Mouse (Mus musculus) Patski (cell line): ENCODE results near the gene Mki67. TPM values are rescaled to one million over a fixed set of nuclear protein-coding genes. Genes with fewer than 3 reads are reported as not detected.
A peak's percentile ranks its signal among the peaks of the same experiment; 100 is the strongest.

Source experiments
- ATAC-seq: fragments of 100-300 bp; one replicate; pipeline ENCODE4 v1.8.0; 2021
- CTCF ChIA-PET: fragments of 350-600 bp; sonication (Branson Sonifier 250); formaldehyde crosslinking; loops from one replicate; lab custom pipeline; 2022; ENCODE audit warnings: inconsistent platforms; lab: Charles Lee
- POLR2A ChIA-PET: fragments of 350-600 bp; sonication (Branson Sonifier 250); formaldehyde crosslinking; loops from one replicate; lab custom pipeline; 2022; ENCODE audit warnings: antibody characterized with exemption, inconsistent platforms; lab: Charles Lee
- DNase-seq: peaks from one replicate; pipeline ENCODE4 v3.0.0-alpha.2; 2011; ENCODE audit warnings: low read depth, low spot score
- H3K27me3 ChIP-seq: fragments of 371-371 bp; one replicate; pipeline ENCODE4 v1.5.1; 2021
- CTCF ChIP-seq: fragments of 100-300 bp; IDR thresholded peaks from one replicate; pipeline ENCODE4 v1.5.1; 2021
- in situ Hi-C: fragments of 300-500 bp; cut with MboI; formaldehyde crosslinking; loops from 3 replicates; pipeline ENCODE4 v1.11.1; 2018; ENCODE audit warnings: low pct_unique_long_range_greater_than_20kb, mixed read lengths
- polyA plus RNA-seq: library from polyadenylated mRNA; unstranded; gene quantifications from one replicate; pipeline ENCODE4 v1.2.3, GENCODE M21; 2021

Mki67 gene
- polyA plus RNA-seq, 1 experiment from 2014 or later, result 39.6 TPM

DNA sequence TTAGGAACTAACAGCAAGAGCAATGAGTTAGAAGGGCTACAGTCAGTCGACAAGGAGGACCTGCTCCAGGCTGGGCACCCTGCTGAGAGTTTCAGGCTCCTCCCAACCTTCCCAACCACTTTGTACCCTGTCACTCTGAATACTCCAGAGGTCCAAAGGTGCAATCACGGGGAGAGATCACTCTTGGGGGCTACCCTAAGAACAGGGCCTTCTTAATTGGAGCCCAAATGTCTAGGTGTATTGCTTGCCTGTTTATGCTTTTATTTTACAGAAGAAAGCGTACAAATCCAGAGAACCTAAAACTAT is 20.4 kb upstream of the Mki67 start:
- CTCF ChIA-PET, result interaction anchor here (0.8 to 3.8 kb wide), 18 partner anchors 8 to 249 kb away, joined by 3 to 29 read pairs (median 7); partner anchors contain the start of gene Mki67
- POLR2A ChIA-PET, result interaction anchor here (2.0 kb wide), 1 partner anchor 56 kb away, joined by 4 read pairs; no protein-coding TSS in a partner anchor
- no peak for ATAC-seq
- DNase-seq, result no peak
- TF ChIP-seq CTCF, result no peak
- H3K27me3 ChIP-seq, result no peaks in the 10 kb centered on the region
- in situ Hi-C loops, result loop anchor here (5.0 kb wide), 2 partner anchors 54 to 199 kb away; partner anchors contain the start of gene Ptpre

DNA sequence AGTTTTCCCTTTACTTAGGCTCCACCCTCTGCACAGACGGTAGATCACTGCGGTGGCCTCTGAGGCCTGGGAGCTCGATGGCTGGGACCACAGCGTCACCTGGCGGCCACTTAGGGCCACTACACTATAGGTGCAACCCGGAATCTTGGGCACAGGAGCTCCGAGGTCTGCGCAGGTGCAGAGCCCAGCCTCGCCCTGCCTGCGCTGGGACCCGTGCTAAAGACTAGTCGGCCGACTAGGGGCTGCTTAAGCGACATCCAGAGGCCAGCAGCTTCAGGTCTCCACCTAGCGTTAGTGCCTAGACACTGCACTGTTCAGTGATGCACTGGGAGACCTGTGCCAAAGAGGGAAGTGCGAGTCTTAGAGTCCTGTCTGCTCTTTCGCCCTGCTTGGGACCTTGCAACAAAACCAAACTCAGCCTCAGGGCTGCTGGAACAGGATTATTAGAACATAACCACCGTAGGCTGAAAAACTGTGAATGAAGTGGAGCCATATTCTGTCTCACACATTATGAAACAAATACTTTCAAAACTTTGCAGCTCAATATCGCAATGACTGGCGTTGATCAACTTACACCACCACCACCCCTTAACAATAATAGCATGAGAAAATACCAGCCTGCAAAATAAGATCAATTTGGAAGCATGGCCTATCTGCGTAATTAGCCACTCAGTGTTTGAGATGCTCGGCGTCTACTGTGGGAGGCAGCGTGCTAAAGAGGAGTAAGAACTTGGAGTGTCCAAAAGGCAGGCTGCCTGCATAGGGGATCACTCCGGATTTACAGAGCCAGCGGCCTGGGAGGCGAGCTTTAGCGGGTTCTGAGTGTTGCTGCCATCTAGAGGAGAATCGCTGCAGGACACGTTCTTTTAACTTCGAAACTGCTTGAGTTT is 19.8 kb upstream of the Mki67 start:
- POLR2A ChIA-PET, result interaction anchor here (0.6 to 2.0 kb wide), 2 partner anchors 55 to 57 kb away, joined by 3 to 4 read pairs; no protein-coding TSS in a partner anchor
- TF ChIP-seq CTCF, result peak; percentile 99
- H3K27me3 ChIP-seq, result no peaks in the 10 kb centered on the region
- in situ Hi-C loops, result loop anchor here (5.0 kb wide), 2 partner anchors 54 to 199 kb away; partner anchors contain the start of gene Ptpre
- ATAC-seq (peak; percentile 96), DNase-seq (peak; percentile 39)
- CTCF ChIA-PET, result interaction anchor here (0.6 to 3.8 kb wide), 39 partner anchors 8 to 248 kb away, joined by 3 to 29 read pairs (median 5); partner anchors contain the start of genes Mki67 and Ptpre

DNA sequence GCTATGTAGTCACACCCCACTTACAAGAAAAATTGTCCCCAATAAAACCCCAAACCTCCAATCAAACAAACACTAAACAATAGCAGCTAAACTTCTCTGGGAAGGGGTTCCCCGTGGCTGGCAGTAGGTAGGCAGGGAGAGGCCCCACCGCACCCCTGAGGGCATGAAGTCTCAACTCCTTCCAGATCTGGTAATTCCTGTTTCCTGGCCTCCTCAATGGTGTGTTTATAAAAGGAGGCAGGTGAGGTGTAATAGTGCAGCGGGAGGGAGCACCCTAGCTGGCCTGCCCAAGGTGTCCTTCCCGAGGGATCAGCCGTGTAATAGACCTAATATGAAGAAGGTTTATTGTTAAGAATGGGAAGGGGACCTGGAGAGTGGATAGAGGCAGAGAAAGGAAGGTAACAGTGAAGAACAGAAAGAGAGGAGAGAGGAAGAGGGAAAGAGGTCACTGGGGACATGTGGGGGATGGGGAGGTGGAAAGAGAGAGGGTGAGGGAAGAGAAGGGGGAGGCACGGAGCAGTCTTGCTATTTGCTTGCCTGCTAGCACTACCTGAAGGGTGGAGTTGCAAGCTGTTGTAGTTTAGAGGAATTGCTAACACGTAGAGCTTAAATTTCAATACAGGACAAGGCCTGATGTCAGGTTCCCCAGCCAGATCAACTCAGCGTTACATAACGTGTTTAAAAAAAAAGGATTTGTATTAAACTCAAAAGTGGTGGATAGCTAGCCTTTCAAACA is 18.9 kb upstream of the Mki67 start:
- ATAC-seq (no peak), DNase-seq (no peak)
- in situ Hi-C loops, result loop anchor here (5.0 kb wide), 2 partner anchors 53 to 198 kb away; partner anchors contain the start of gene Ptpre
- no peaks in the 10 kb centered on the region for H3K27me3 ChIP-seq
- no peak for TF ChIP-seq CTCF
- POLR2A ChIA-PET, result interaction anchor here (0.6 to 2.0 kb wide), 3 partner anchors 15 to 56 kb away, joined by 3 to 4 read pairs (median 3); no protein-coding TSS in a partner anchor
- CTCF ChIA-PET, result interaction anchor here (1.0 to 3.8 kb wide), 36 partner anchors 8 to 247 kb away, joined by 3 to 29 read pairs (median 6); partner anchors contain the start of genes Mki67 and Ptpre

DNA sequence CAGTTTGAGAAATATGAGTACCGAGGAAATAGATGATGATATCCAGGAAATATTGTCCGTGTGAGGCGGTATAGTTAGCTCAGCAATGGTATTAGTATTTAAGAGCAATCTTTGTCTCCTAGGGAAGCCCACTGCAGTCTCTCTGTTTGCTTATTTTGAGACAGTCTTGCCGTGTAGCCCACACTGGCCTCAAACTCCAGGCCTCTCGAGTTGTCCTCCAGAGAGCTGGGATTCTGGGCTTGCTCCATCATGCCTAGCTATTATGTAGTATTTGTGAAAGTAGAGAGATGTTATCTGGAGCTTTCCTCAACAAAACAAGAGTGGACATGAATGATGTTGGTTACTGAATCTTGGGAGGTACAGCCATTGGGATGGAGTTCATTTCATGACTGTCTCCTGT is 18.2 kb upstream of the Mki67 start:
- ATAC-seq, result no peak
- no peaks in the 10 kb centered on the region for H3K27me3 ChIP-seq
- ChIA-PET CTCF (interaction anchor here (0.8 to 3.8 kb wide), 12 partner anchors 9 to 189 kb away, joined by 3 to 29 read pairs (median 5); no protein-coding TSS in a partner anchor), POLR2A (interaction anchor here (0.8 to 2.0 kb wide), 2 partner anchors 15 to 53 kb away, joined by 3 to 4 read pairs; no protein-coding TSS in a partner anchor)
- DNase-seq, result no peak
- in situ Hi-C loops, result no loop called here
- TF ChIP-seq CTCF, result no peak

DNA sequence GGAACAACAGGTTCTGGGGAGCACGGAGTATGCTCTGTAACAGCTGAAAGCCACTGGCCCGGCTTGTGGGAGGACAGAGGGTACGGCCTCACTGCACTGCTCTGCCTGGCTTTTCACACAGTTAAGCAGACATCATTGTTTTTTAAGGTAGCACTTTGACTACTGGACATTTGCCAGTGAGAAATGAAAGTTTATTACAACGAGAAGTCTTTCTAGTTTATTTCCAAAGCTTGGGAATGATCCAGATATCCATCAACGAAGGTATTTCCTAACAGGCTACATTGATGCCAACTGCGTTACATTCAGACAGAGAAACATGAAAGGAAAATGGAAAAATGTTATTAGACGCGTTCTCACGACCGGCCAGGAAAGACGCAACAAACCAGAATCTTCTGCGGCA is 11.9 kb upstream of the Mki67 start:
- no peak for DNase-seq
- CTCF ChIA-PET, result no interaction called here
- POLR2A ChIA-PET, result no interaction called here
- no peak for ATAC-seq
- TF ChIP-seq CTCF, result no peak
- in situ Hi-C loops, result no loop called here
- no peaks in the 10 kb centered on the region for H3K27me3 ChIP-seq

DNA sequence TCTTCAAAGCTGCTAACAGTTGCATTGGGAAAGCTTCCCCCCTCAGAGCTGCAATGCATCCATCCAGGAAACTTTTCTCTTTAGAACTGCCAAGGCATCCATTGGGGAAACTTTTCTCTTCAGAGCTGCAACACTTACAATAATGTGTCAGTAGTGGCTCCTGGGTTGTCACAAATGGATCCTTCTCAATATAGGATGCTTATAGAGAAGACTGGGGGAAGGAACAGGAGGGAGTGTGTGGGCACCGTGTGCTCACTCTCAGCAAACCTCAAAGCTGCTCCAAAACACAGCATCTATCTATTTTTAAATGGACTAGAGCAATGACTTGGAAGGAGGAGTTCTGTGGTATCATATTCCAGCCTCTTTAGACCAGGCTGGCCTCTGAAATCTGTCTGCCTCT is 10.5 kb upstream of the Mki67 start:
- no peak for ATAC-seq
- DNase-seq, result no peak
- in situ Hi-C loops, result no loop called here
- no peaks in the 10 kb centered on the region for H3K27me3 ChIP-seq
- TF ChIP-seq CTCF, result no peak
- ChIA-PET CTCF (interaction anchor here (1.9 kb wide), 1 partner anchor 9 kb away, joined by 10 read pairs; no protein-coding TSS in a partner anchor), POLR2A (no interaction called here)

DNA sequence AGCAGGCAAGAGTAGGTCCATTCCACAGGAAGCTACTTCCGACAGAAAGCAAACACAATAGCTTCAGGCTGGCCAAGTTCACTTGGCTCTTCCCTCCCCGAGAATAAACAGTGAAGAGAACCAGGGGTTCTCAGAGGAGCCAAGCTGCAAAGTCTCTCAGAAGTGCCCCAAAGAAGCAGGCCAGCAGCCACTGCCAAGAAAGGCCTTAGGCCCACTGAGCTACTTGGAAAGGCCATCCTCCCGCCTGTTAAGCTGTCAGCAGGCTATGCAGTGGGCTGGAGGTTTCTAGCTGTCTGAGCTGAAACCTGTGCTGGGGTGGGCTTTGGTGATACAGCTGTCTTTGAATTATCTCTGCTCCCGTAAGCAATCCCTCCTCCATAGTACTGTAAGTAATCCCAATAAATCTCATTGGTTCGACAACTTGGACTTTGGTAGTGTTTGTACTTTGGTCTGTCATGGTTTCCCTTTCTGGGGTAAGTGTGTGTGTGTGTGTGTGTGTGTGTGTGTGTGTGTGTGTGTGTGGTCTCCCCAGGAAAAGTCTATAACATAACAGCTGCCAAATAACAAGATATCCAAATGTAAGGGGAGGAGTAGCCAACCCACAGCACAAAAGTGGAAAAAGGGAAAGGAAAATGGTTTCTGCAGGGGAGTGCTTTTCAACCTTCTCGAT is 7.6 kb upstream of the Mki67 start:
- in situ Hi-C loops, result no loop called here
- TF ChIP-seq CTCF, result no peak
- ATAC-seq, result no peak
- ChIA-PET POLR2A (no interaction called here), CTCF (interaction anchor here (1.1 to 2.5 kb wide), 3 partner anchors 12 to 15 kb away, joined by 3 to 10 read pairs (median 3); no protein-coding TSS in a partner anchor)
- no peaks in the 10 kb centered on the region for H3K27me3 ChIP-seq
- DNase-seq, result no peak

DNA sequence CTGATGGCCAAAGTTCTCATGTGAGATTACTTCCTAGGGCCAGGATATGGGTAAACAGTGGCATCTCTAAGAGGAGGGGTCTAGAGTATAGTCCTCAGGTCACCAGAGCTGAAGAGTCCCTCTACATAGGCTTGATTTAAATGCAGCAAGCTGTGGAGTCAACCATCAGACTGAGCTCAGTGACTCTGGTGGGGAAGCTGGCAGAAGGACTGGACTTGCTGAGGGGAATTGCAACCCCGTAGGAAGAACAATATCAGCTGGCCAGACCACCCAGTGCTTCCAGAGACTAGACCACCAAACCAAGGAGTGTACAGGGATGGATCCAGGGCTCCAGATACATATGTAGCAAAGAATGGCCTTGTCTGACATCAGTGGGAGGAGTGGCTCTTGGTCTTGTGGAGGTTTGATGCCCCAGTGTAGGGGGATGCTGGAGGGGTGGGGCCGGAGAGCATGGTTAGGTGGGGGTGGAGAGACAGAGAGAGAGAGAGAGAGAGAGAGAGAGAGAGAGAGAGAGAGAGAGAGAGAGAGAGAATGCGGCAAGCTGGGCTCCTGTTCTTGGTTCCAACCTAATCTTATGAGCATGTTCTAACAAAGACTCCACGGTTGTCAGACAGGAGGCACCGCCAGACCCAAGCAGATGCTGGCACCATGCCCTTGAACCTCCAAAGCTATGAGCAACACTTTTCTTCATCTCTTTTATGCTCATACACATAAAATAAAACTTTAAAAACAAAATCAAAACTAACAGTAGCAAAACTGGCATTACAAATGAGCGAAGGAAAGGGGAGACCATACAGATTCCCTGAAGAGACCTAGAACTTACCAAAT is 6.1 kb upstream of the Mki67 start:
- no peak for TF ChIP-seq CTCF
- ATAC-seq, result no peak
- POLR2A ChIA-PET, result no interaction called here
- in situ Hi-C loops, result no loop called here
- no peaks in the 10 kb centered on the region for H3K27me3 ChIP-seq
- no peak for DNase-seq
- CTCF ChIA-PET, result interaction anchor here (2.5 kb wide), 1 partner anchor 13 kb away, joined by 10 read pairs; no protein-coding TSS in a partner anchor

DNA sequence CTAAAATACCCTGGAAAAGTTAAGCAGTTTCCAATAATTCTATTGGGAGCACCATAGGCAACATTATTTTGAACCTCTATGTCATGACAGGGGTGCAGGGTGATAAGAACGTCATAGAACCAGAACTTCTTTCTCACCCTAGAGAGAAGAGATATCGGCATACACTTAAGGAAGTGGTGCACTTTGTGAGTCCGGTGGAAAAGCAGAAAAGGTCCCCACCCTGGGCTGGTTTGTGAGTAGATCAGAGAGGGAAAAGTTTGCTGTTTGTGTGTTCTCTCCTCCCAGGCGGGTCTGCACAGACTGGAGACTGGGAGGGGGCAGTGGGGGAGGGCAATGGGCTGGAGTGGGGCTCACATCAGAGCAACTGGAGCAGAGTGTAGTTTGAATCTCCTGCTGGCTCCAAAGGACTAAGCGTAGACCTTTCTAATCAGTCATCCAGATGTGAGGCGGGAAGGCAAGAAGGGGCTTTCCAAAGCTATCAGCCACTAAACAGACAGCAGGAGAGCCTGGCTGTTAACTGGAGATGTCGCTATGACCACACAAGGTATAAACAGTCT is 5.4 kb upstream of the Mki67 start:
- ATAC-seq, result no peak
- CTCF ChIA-PET, result interaction anchor here (2.5 kb wide), 1 partner anchor 14 kb away, joined by 10 read pairs; no protein-coding TSS in a partner anchor

More for the DNA sequence above, 5.4 kb upstream of the Mki67 start:
- no peak for TF ChIP-seq CTCF
- POLR2A ChIA-PET, result no interaction called here
- no peak for DNase-seq
- no peaks in the 10 kb centered on the region for H3K27me3 ChIP-seq
- in situ Hi-C loops, result no loop called here
